Mouse (Mus musculus) small intestine, adult 2 months (tissue): ENCODE data around the gene Morn1.

Experiments
- CTCF ChIP-seq: fragments of 200-500 bp; IDR thresholded peaks from 2 replicates; pipeline ENCODE4 v1.5.1; 2012; ENCODE audit warnings: low read depth, mild to moderate bottlenecking, control low read depth, inconsistent platforms, low read length, moderate library complexity, mixed read lengths; ENCODE audit not compliant: insufficient replicate concordance, insufficient read length; ENCODE audit errors: extremely low read depth
- POLR2A ChIP-seq: fragments of 200-500 bp; IDR thresholded peaks from 2 replicates; pipeline ENCODE4 v1.6.1; 2012; ENCODE audit warnings: low read depth, mild to moderate bottlenecking, control low read depth, inconsistent platforms, low read length, moderate library complexity

DNA sequence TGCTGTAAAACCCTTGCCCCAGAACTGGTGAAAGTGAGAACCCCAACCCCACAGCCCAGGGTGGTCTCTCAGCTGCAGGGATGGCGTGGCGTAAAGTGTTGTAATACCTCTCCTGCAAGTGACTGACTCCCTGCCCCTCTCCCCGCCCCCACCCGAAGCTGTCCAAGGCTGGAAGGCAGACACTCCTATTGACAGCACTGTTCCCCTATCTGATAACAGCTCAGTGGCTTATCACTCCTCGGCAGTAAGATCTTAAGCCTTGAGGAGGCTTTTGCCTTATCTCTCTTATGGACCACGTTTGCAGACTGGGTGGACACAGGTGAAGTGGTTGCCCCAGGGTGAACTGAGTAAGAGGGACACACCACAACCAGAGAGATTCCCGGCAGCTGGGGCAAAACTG, 38.9 kb downstream of the Morn1 start:
- TF ChIP-seq POLR2A (no peak), CTCF (no peak)
